Mouse (Mus musculus): ENCODE measurements at regions not wholly inside any gene's neighbourhood (a gene's known extent, or its start where the extent isn't known, plus 50 kb on each side); places are given as distances from the start of the nearest gene placed in this dataset.

DNA sequence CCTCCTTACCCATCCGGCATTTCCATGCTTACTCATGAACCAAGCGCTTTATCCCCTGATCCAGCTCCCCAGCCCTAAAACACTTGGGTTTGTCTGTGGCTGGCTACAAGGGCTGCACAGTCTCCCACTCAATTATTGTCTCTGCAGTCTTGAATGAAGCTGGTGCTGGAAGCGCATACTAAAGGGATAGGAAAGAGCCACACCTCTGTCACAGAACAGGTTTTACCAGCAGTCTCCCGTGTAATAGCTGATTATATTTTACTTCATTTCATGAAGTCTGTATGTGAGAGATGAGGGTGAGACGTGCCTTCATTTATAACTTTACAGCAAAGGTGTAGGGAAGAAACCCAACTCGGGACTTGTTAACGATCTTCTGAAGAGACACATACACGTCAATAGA lies 167.0 kb upstream of the Adgrl2 start:
- DNase-seq = no peak

DNA sequence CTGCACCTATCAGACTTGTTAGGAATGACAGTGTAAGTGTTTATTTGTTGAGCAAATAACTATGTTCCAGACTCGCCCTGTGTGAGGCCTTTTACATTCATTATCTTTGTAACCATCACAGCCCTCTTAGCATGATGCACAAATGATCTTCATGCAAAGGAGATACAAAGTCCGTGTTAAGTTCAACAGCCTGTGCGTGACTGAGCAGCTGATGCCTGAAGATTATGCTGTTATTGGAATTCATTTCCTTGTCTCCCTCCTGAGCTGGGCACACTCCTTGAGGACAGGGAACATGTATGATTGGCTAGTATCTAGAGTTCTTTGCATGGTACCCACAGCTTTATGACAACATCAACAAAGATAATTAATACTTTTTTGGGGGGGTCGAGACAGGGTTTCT lies 162.0 kb upstream of the Adgrl2 start:
- DNase-seq = no peak

- no peak for DNase-seq
Observed at GRCm38 (mm10) chr3:149150796-149151195, 160.4 kb upstream of the Adgrl2 start.

- peak; percentile 11 for DNase-seq
Observed at GRCm38 (mm10) chr3:149148608-149149007, 158.3 kb upstream of the Adgrl2 start.

DNA sequence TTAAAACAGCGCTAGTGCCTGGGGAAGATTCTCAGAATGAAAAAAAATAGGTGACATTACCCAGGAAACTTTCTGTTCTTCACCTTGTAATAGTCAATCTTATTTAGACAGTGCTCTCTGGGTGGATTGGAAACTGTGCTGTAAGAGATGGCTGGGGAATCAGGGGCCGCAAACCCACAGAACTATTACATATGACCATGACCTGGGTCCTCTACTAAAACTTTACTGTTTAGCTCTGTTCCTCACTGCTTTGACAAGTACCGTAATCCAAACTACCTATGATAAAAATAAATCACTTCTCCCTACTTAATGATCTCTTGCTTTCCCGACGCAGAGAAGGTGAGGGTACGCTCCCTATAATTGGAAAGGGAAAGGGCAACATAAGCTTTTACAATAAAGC lies 157.6 kb upstream of the Adgrl2 start:
- no peak for DNase-seq

DNA sequence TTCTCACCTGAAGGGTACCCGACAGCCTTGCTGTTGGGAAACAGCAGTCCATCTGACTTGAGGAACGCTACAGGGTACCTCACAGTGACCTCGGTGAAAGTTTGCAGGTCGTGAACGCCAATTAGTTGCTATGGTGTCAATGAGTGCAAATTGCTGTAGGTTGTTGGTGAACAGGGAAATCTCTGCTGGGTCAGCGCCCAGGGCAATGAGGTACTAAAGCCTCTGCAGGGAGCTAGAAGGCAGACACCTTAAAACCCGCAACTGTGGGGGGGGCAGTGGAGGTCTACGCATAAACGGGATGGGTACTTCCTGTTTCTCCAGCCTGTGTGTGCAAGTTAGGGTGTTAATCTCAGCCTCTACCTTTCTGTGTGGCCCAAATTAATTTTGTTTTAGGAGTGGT lies 156.3 kb upstream of the Adgrl2 start:
- DNase-seq = no peak

GRCm38 (mm10) chr3:149140461-149140860 lies 150.1 kb upstream of the Adgrl2 start:
- DNase-seq = no peak

DNA sequence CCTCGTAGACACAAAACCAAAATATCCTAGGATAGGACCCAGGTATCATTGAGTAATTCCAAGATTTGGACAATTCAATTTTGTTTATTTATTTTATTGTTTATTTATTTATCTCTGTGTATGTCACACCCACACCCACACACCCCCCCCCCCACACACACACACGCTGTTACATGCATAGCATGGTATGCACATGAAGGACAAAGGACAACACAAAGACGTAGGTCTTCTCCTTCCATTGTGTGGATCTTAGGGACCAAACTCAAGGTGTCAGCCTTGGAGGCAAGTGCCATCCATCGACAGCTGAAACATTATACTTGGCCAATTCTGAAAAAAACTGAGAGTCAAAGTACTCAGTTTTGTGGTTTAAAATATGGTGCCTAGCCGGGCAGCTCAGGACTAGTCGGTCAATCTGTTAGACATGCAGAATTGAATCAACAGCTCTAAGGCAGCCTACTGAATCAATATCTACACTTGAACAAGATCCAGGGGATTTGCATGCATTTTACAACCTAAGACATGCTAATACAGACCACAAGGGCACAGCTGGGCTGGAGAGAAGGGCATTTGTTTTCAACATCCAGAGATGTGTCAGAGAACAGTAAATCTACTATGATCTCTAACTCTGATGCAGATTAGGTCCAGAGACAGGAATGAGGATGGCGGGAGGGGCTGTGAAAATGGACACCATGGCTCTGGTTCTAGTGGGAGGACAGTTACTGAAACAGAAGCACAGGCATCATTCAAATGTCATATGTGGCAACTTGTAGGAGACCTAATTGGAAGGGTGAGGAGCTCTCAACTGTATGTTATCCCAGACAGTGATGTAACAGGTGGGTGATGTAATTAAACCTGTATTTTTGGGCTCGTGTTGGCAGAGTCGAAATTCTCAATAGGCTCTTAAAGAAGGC lies 143.9 kb upstream of the Adgrl2 start:
- DNase-seq = no peak

GRCm38 (mm10) chr3:149118806-149119205 lies 128.5 kb upstream of the Adgrl2 start:
- DNase-seq = no peak

- DNase-seq = no peak
Observed at GRCm38 (mm10) chr3:149117684-149118056, 127.3 kb upstream of the Adgrl2 start.

DNA sequence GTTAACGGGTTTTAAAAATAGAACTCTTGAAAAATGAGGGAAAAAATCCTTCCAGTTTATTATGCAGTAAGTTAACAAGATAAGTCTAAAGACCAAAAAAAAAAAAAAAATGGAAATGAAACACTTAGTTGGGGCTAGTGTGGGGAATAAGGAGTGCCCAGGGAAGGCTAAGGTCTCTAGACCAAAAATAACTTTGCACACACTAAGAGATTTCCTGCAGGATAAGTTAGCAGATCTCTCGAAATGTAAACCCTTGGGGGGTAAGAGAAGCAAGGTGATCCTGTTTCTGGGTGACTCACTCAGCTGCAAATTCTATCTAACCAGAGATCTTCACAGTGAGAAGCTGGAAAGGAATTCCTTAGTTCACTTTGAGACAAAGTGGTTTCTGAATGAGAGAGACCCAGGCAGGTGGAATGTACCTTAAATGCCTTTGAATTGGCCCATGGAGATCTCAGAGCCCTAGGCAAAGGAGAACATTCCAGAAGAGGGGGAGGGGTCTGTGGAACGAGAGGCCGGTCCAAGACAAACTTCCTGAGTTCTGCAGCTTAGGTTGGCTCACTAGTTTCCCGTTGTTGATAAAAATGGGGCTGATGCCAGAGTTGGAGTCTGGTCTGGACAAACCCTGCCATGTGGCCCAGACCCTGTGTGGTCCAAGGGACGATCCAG lies 126.8 kb upstream of the Adgrl2 start:
- DNase-seq = no peak

DNA sequence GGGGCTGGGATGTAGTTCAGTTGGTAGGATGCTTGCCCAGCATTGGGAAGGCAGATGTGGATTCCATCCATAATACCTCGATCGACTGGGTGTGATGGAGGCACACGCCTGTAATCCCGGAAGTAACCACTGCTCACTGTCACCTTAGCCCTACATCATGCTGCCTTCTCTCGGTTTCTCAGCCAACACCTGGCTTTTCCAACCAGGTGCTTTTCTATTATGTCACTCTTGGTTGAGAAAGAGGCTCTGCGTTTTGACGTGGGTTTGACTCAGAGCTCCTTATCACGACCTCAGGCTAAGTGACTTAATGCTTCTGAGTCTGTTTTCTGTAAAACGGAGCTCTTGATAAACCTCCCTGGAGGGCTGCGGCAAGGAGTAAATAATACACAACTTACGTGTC lies 126.2 kb upstream of the Adgrl2 start:
- DNase-seq = no peak

DNA sequence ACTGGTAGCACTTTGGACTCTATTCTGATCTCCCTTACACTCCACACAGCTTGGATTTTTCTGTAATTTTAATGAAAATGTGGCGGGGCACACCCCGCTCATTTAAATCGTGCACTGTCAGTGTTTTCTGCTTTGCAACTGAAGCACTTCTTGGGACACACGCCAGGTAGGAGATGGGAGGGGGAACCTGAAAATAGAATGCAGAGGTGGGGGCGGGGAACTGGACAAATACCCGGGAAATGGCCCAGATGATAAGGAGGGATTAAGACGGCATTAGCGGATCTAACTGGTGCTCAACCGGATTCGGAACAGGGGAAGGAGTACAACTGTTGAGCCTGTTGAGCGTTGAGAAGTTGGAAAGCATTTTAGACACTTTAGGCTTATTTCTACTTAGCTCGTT lies 125.5 kb upstream of the Adgrl2 start:
- no peak for DNase-seq

- DNase-seq = no peak
Observed at GRCm38 (mm10) chr3:149112878-149113277, 122.5 kb upstream of the Adgrl2 start.

DNA sequence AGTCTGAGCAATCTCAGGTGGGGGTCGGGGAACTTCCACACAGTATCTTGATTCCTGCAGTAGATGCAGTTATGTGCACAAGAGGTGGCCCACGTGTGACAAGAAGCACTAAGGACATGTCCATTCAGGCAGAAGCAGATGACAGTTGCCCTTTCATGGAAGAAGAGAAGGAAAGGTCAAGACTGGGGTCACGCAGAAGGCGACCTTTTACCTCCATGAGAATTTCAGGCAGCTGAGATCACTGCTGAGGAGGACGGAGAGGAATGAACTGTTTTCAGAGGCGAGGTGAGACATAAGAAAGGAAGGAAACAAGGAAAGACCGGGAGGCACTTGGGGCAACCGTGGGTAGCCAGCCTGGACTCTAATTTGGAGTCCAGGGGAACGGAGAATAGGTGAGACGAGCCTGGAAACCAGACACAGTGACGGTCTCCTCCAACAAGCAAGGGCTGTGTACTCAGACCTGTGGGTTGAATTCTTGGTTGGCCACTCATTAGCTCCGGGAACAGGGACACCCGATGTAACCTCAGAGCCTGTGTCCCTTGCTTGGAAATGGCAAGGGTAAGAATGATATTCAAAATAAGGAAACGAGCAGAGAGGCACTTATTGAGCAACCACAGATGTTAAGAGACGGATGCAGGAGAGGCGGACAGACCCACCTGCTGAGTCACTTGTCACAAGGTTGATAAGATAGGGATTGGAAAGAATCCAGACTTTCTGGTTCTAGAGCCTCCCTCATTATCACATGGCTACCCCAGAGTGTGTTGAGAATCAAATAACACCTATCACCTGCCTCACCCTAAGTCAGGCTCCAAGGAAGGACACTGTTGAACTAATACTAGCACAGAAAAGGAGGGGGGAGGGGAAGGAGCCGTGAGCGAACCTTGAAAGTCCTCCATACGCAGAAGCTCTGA lies 121.4 kb upstream of the Adgrl2 start:
- no peak for DNase-seq

GRCm38 (mm10) chr3:149110831-149111230 lies 120.5 kb upstream of the Adgrl2 start:
- no peak for DNase-seq

GRCm38 (mm10) chr3:149105709-149106450 lies 115.5 kb upstream of the Adgrl2 start:
- DNase-seq = no peak

DNA sequence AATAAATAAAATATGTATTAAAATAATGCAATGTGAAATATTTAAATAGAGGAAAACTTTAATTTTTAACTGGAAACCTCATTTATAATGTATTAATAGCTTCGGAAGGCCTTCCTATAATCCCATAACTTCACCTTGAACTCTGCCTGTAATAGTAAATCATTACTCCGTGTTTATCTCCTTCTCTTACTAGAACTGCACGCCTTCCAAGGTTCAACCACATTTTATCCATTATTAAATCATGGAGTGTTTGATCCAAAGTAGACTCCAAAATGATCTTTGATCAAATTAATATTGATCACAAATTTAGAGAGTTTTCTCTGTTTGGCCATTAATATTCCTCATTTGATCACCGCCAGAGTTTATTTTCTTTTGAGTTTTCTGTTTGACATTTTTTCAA lies 114.8 kb upstream of the Adgrl2 start:
- no peak for DNase-seq

DNA sequence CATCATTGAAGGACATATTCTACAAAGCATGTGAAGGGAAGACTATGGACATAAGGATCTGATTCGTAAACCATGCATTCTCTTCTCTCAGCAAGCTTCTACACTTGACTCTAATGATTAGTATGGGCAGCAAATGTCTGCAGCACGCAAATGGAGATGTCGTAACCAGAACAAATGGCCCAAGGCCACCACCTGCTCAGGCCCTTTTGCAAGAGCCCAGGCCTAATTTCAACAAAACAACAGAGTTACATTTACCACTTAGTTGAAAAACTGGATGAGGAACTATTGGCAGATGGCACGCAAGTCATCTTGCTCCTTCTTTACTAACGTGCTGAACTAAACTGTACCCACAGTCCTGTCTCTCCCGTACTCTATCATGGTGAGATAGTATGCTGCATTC lies 113.7 kb upstream of the Adgrl2 start:
- DNase-seq = no peak

DNA sequence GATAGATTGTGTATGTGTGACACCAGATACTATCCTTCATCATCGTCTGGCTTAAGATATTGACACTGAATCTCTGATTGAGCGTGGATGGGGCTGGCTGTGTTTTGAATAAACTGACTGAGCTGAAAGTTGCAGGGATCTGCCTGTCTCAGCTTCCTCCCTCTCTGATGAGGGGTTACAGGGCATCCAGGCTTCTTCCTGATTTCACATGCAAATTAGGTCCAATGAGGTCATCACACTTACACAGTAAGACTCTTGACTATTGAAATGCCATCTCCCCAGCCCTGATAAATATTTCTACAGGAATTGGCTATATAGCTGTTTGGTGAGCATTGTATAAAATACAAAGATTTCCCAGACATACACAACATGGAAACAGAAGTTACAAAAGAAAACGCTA lies 113.1 kb upstream of the Adgrl2 start:
- DNase-seq = no peak

DNA sequence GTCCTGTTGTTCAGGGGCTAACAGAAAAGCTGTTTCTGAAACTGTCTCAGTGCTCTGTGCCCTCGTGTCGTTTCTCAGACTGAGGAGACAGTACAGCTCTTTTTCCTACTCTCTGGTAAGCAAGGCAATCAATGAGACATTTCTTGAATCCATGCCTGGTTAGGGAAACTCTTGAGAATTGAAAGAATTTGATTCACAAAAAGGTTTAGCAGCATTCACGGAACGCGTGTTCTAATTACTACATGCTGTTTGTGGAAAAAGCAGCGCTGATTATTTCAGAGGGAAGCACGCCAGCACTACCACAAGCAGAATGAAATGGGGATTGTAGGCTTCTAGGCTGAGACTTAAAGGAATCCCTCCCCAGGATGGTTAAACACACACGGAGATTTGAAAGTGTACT lies 112.5 kb upstream of the Adgrl2 start:
- no peak for DNase-seq

DNA sequence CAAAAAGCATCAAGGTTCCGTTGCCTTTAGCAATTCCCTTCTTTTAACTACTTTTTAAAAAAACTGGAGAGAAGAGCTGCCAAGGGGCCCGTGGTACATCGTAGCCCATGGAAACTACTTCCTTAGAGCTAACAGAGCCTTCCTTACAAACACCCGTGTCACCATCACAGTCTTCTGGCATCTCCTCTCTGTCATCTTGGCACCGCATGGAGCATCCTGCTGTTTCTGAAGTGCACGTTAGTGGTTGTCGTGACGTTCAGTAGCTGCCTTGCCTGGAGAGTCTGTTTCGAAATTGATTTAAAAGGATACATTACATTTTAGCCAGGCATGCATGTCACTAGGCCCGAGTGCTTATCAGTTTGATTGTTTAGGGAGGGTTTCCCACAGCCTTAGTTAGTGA lies 111.4 kb upstream of the Adgrl2 start:
- no peak for DNase-seq

DNA sequence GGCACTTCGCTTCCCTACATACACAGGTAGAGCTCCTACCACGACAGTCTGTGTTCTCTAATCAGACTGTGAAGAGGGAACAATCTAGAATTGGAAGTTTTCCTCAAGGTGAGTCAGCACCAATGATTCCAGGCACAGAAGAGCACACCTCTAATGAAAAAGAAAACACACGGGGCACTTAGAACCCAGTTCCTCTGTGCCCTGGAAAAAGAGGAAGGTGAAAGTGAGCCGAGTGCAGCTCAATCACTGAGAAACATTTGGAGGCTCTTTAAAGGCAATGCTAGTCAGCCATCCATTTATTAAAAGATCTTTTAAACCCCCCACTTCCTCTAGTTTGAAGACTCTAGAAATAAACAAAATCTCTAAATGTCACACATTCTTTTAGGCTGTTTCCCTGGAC lies 108.4 kb upstream of the Adgrl2 start:
- no peak for DNase-seq
